Mouse (Mus musculus) retina, postnatal 7 days (tissue): ENCODE results near the gene Gm21958.
A peak's percentile ranks its signal among the peaks of the same experiment; 100 is the strongest.
"Not testable (repeated sequence)": the region's sequence is repeated elsewhere in the genome, so short reads cannot be mapped to it uniquely, and the experiment has no call there.

Source experiments
- DNase-seq: peaks from one replicate; pipeline ENCODE4 v3.0.0-alpha.2; 2012; ENCODE audit warnings: low read depth, low spot score

The Gm21958 gene

DNA sequence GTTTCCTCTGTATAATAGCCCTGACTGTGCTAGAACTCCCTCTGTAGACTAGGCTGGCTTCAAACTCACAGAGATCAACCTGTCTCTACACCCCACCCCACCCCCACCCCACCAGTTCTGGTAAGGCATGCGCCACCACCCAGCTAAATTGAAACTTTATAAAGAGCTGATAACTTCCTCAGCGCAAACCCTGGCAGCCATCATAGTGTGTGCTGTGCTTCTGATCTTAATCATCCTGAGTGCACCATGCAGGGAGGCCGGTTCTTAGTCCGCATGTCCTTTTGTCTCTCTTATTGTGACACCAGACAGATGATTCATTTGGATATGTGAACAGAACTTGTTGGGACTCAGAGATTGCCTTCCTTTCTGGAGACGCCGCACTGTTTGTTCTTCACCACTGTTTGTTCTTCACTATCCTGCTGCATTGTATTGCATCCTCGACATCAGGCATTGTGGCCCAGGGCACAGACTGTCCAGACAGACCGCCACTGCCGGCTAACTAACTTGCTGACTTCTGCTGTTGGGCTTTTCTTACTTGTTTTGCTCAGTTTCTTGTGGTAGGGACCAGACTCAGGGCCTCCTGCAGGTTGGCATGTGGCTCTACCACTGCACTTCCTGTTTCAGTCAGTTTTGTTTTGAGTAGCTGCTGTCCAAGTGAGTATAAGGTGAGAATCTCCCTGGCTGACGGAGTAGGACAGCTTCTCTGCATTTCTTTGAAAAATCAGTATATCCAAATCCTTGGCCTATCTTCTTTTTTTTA, 9.8 kb upstream of the Gm21958 start:
- DNase-seq, result no peak

- DNase-seq, result no peak
Measured at GRCm38 (mm10) chr3:54718947-54719346, 4.8 kb upstream of the Gm21958 start.

GRCm38 (mm10) chr3:54717348-54717747, 3.2 kb upstream of the Gm21958 start:
- no peak for DNase-seq

GRCm38 (mm10) chr3:54715461-54715860, 1.3 kb upstream of the Gm21958 start:
- no peak for DNase-seq

GRCm38 (mm10) chr3:54708972-54709371, 5.2 kb downstream of the Gm21958 start:
- no peak for DNase-seq

GRCm38 (mm10) chr3:54704106-54704505, 10.0 kb downstream of the Gm21958 start:
- DNase-seq, result not testable (repeated sequence)

DNA sequence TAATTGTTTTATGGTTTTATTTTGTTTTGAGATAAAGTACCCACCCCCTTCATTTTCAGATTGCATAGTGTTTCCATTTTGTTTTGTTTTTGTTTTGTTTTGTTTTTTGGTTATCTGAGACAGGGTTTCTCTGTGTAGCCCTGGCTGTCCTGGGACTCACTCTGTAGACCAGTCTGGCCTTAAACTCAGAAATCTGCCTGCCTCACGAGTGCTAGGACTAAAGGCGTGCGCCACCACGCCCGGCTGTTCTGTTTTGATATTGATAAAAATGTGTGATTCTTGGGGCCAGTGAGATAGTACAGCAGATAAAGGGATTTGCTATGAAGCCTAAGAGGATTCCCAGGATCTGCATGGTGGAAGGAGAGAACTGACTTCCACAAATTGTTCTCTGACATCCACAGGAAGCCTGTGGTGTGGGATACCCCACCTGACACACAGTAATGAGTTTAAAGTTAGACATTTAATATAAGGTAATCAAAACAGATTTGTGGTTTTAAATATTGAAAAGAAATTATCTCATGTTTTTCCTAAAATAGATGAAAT, 14.3 kb downstream of the Gm21958 start:
- no peak for DNase-seq

GRCm38 (mm10) chr3:54693056-54693415, 21.1 kb downstream of the Gm21958 start:
- DNase-seq, result no peak

DNA sequence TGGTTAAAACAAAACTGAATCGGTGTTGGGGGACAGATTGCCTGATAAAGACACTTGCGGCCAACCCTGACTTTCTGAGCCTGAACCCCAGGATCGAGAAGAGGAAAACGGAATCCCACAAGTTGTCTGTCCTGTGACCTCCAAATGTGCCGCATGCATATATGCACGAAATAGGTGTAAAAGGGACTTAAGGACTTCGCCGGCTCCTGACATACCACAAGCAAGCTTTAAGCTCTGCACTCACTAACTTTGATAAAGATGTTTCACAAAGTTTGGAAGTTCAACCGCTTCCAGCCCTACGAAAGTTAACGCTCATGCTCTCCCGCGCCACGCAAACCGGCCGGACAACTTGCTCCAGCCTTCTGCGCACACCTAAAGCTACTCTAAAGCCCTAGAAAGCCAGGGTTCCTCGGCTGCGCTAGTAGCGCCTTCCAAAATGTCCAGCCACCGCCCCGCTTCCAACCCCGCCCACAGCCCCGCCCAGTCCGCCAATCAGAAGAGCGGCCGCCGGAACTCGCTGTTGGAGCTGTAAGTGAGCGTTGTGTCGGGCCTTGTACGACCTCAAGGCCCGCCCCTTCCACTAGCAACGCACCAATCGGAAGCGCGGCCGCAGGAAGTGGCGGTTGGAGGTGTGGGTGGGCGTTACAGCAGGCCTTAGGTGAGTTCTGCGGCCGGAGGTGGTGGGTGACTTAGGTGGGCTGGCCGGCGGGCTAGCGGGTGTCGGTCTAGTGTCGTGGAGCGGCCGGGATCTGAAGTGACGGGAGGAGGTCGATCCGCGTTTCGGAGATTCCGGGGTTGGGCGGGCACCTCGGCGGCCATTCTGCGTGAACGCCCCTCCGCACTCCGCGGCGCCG, 21.7 kb downstream of the Gm21958 start, which contains the start of gene Supt20:
Supt20 (plus strand) TSS at position 606 of the 854 bp plus-strand sequence.
- DNase-seq, result peak; percentile 87

- no peak for DNase-seq
Measured at GRCm38 (mm10) chr3:54689091-54689490, 25.1 kb downstream of the Gm21958 start.

DNA sequence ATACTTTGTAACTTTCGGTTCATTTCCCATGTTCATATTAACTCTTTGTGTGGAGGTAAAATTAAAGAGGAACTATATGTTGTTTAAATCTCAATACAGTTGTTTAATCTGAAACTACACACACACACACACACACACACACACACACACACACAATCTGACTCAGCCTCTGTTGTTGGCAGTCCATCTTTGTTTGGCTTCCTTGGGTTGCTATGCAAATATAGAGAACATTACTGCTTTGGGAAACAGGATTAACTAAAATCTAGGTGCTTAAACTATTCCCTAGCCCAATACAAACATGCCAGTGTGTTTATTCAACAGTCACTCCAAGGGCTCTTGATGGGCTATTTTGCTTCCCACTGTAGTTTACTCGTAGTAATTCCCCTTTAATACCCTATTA, 26.9 kb downstream of the Gm21958 start:
- DNase-seq, result no peak

DNA sequence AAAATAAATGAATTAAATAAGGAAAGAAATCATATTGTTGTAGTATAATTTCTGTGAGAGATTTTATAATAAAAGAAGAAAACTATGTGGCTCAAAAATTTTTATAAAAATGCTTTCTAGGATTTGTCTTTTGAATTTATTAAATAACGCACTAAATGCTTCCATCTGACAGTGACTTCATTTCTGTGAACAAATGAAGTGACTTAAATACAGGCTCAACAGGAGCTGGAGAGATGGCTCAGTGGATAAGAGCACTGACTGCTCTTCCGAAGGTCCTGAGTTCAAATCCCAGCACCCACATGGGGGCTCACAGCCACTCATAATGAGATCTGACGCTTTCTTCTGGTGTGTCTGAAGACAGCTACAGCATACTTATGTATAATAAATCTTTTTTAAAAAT, 29.0 kb downstream of the Gm21958 start:
- no peak for DNase-seq

- no peak for DNase-seq
Measured at GRCm38 (mm10) chr3:54681310-54682204, 32.6 kb downstream of the Gm21958 start.

DNA sequence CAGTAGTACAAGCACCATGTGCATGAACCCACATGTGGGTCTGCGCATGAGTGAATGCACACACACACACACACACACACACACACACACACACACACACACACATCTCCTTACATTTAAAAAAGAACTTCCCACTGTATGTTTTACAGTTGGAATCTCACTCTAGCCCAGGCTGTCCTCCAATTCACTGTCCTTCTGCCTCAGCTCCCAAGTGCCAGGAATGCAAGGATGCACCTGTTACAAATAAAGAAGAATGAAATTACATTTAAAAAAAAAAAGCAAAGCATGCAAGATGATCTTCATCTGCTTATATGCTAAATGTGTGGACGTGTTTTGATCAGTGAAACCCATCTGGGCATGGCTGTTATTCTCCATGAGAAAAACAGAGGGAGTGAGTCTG, 37.3 kb downstream of the Gm21958 start:
- DNase-seq, result no peak

- no peak for DNase-seq
Measured at GRCm38 (mm10) chr3:54672557-54673529, 41.3 kb downstream of the Gm21958 start.

GRCm38 (mm10) chr3:54672111-54672510, 42.0 kb downstream of the Gm21958 start:
- DNase-seq, result no peak

DNA sequence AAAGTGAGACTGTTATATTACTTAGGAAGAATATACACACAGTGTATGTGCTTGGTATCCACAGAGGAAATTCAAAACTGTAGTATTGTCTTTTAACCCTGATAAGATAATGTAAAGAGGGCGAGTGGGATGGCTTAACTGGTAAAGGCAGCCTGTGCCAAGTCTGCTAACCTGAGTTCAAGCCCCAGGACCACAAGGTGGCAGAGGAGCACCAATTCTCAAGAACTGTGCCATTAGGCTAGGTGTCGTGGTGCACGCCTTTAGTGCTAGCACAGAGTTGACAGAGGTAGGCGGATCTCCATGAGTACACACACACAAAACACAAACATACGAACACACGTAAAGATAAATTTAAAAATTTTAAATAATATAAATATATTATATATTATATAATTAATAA, 44.6 kb downstream of the Gm21958 start:
- no peak for DNase-seq

- no peak for DNase-seq
Measured at GRCm38 (mm10) chr3:54668722-54669121, 45.4 kb downstream of the Gm21958 start.

DNA sequence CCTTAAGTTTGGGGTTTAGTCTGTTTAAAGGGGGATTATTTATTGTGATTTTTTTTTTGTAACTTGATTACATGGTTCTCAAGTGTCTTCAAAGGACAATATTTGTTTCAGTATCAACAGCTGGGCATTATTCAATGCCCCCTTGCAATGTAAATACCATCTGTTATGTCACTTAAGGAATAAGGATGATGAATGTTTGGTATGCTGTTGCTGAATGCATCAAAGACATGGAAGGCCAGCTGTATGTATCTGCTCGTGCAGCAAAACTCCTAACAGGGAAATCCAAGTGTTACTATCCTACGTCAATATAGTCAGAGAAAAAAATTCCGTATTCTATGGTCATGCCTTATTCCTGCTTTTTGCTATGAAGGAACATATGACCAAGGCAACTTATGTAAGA, 46.0 kb downstream of the Gm21958 start:
- no peak for DNase-seq
